21 mouse cellular contexts compared by ENCODE assay signal in the genomic region with DNA sequence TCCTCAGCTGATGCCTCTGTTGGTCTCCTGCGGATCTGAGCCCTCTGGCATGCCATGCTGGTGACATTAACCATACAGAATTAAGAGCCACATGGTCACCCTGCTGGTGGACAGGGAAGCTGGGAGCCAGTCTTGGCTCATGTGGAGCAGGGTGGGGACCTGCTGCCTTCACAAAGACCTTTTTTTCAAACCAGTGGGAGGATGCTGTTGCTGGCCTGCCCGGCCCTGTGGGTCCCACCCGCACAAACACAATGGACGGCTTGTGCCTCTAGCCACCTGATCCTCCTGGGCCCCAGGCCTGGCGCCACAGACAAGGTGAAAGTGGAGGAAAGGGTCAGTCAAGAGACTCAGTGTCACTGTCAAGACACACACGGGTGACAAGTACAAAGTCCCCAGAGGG.
DNase-seq lines count a peak whose midpoint lies in the region; ATAC-seq and TF ChIP-seq lines count a peak whose summit lies in the region.
"Had no signal": no experiment of that assay in that cellular context is flagged by ENCODE, and none has a peak within 500 bp of the region (broad histone marks: within the 10 kb centered on the region; RNA-seq: fewer than 3 reads in every experiment).

No protein-coding gene starts in this region.

- TF ChIP-seq EP300 in lung, postnatal 0 days (IDR thresholded peaks at IDR 0.05), result no peak

- peaks cover 7% of the 10 kb centered on the region for H3K4me1 ChIP-seq in heart, embryonic 11.5 days (ENCODE audit: control insufficient read depth, insufficient read depth, low read length)
- H3K4me1 ChIP-seq in lung, postnatal 0 days (ENCODE audit: insufficient read depth, low read depth, low read length), result peaks cover 10% of the 10 kb centered on the region
- no peaks in the 10 kb centered on the region for H3K4me1 ChIP-seq in lung, adult 2 months (ENCODE audit: control insufficient read depth, insufficient read depth, low read length)
- no peaks in the 10 kb centered on the region for H3K4me1 ChIP-seq in forebrain, embryonic 14.5 days (ENCODE audit: control insufficient read depth, insufficient read depth, low read length)
- H3K4me1 ChIP-seq: liver, embryonic 15.5 days had no signal

- TF ChIP-seq CTCF in lung, postnatal 0 days (IDR thresholded peaks at IDR 0.05), result peak; percentile 20; the same call in 1 of the 2 replicates
- TF ChIP-seq CTCF in lung, adult 2 months (IDR thresholded peaks at IDR 0.05; ENCODE audit: insufficient read depth, low read length), result no peak

- no peak overlapping the region for H3K9ac ChIP-seq in heart, embryonic 11.5 days (ENCODE audit: low read depth, low read length)
- H3K9ac ChIP-seq in lung, postnatal 0 days (replicated peaks; ENCODE audit: low read depth), result no peak overlapping the region
- no peak overlapping the region for H3K9ac ChIP-seq in forebrain, embryonic 14.5 days (ENCODE audit: low read length)
- H3K9ac ChIP-seq: heart, embryonic 15.5 days; hindbrain, embryonic 13.5 days; limb, embryonic 15.5 days; liver, embryonic 15.5 days; midbrain, embryonic 13.5 days had no signal

- 80% methylated on average over 6 of the region's 6 CpGs for WGBS in heart, embryonic 11.5 days (ENCODE audit: insufficient replicate concordance)
- WGBS in lung, postnatal 0 days, result 68% methylated on average over 6 of the region's 6 CpGs
- WGBS in lung, adult 2 months, result 63% methylated on average over 6 of the region's 6 CpGs
- WGBS in forebrain, embryonic 14.5 days, result 88% methylated on average over 6 of the region's 6 CpGs

- ATAC-seq in heart, embryonic 11.5 days (replicated peaks; ENCODE audit: insufficient number of reproducible peaks, low FRiP score, low TSS enrichment), result no peak
- peak; percentile 32; the same call in 1 of the 2 replicates for ATAC-seq in lung, postnatal 0 days
- ATAC-seq in forebrain, embryonic 14.5 days, result no peak
- no peak for ATAC-seq in frontal cortex, adult (ENCODE audit: low TSS enrichment)
- ATAC-seq: forebrain, embryonic 16.5 days; inflammation-experienced regulatory T-cells, adult 6 months; midbrain, embryonic 13.5 days had no signal

- H3K36me3 ChIP-seq in heart, embryonic 11.5 days (ENCODE audit: control insufficient read depth, insufficient read depth, low read length), result no peaks in the 10 kb centered on the region
- no peaks in the 10 kb centered on the region for H3K36me3 ChIP-seq in lung, postnatal 0 days (ENCODE audit: insufficient read depth, low read length)
- no peaks in the 10 kb centered on the region for H3K36me3 ChIP-seq in forebrain, embryonic 14.5 days (ENCODE audit: control insufficient read depth, insufficient read depth, low read length)
- H3K36me3 ChIP-seq: heart, embryonic 15.5 days; hindbrain, embryonic 13.5 days; limb, embryonic 15.5 days; liver, embryonic 15.5 days; midbrain, embryonic 13.5 days had no signal

- no peaks in the 10 kb centered on the region for H3K9me3 ChIP-seq in heart, embryonic 11.5 days (replicated peaks; ENCODE audit: control insufficient read depth, low read length)
- no peaks in the 10 kb centered on the region for H3K9me3 ChIP-seq in lung, postnatal 0 days (ENCODE audit: low read length)
- no peaks in the 10 kb centered on the region for H3K9me3 ChIP-seq in forebrain, embryonic 14.5 days (replicated peaks; ENCODE audit: control insufficient read depth, low read length)
- H3K9me3 ChIP-seq: heart, embryonic 15.5 days; hindbrain, embryonic 13.5 days; limb, embryonic 15.5 days; liver, embryonic 15.5 days; midbrain, embryonic 13.5 days had no signal

- no peak for TF ChIP-seq POLR2A in lung, adult 2 months (IDR thresholded peaks at IDR 0.05; ENCODE audit: borderline replicate concordance, extremely low read depth, low read depth, low read length)

- no peak overlapping the region for H3K4me3 ChIP-seq in heart, embryonic 11.5 days (ENCODE audit: low read depth, low read length)
- no peak overlapping the region for H3K4me3 ChIP-seq in lung, postnatal 0 days (ENCODE audit: low read depth, low read length)
- no peak overlapping the region for H3K4me3 ChIP-seq in lung, adult 2 months (replicated peaks; ENCODE audit: extremely low read depth, low read depth, low read length)
- no peak overlapping the region for H3K4me3 ChIP-seq in forebrain, embryonic 14.5 days (ENCODE audit: low read depth, low read length)
- H3K4me3 ChIP-seq: heart, embryonic 15.5 days; hindbrain, embryonic 13.5 days; limb, embryonic 15.5 days; liver, embryonic 15.5 days; megakaryocyte, embryonic 14.5 days; midbrain, embryonic 13.5 days had no signal

- DNase-seq in heart, adult 9 months (ENCODE audit: low spot score in 2 of 2), result peak; percentile 26 to 53
- DNase-seq in lung, postnatal 0 days (ENCODE audit: low spot score), result no peak
- no peak for DNase-seq in lung, adult 2 months
- DNase-seq in R1 (ENCODE audit: low read depth, low spot score), result peak; percentile 2
- no peak for DNase-seq in forebrain, embryonic 14.5 days (ENCODE audit: low spot score)
- DNase-seq: adrenal gland, postnatal 25 days; cerebellum, adult 9-10 months; gastrocnemius, postnatal 36 days; kidney, adult 18-20 months; kidney, postnatal 4 days; right cerebral cortex, postnatal 14 days had no signal

- no peak overlapping the region for H3K27ac ChIP-seq in heart, embryonic 11.5 days (ENCODE audit: low read depth, low read length)
- no peak overlapping the region for H3K27ac ChIP-seq in lung, postnatal 0 days (ENCODE audit: low read length)
- H3K27ac ChIP-seq in forebrain, embryonic 14.5 days (ENCODE audit: low read depth, low read length), result no peak overlapping the region
- H3K27ac ChIP-seq: heart, embryonic 15.5 days; hindbrain, embryonic 13.5 days; limb, embryonic 15.5 days; liver, embryonic 15.5 days; midbrain, embryonic 13.5 days had no signal

- H3K27me3 ChIP-seq in heart, embryonic 11.5 days (ENCODE audit: control insufficient read depth, insufficient read depth, low read length), result no peaks in the 10 kb centered on the region
- no peaks in the 10 kb centered on the region for H3K27me3 ChIP-seq in lung, postnatal 0 days (replicated peaks; ENCODE audit: insufficient read depth, low read length)
- H3K27me3 ChIP-seq in forebrain, embryonic 14.5 days (replicated peaks; ENCODE audit: control insufficient read depth, insufficient read depth, low read length), result no peaks in the 10 kb centered on the region
- H3K27me3 ChIP-seq: heart, embryonic 15.5 days; hindbrain, embryonic 13.5 days; limb, embryonic 15.5 days; liver, embryonic 15.5 days; midbrain, embryonic 13.5 days had no signal

- no peak overlapping the region for H3K4me2 ChIP-seq in heart, embryonic 11.5 days
- no peak overlapping the region for H3K4me2 ChIP-seq in lung, postnatal 0 days (replicated peaks; ENCODE audit: low read depth, low read length)
- H3K4me2 ChIP-seq in forebrain, embryonic 14.5 days (ENCODE audit: low read length), result no peak overlapping the region
- H3K4me2 ChIP-seq: heart, embryonic 15.5 days; hindbrain, embryonic 13.5 days; limb, embryonic 15.5 days; liver, embryonic 15.5 days; midbrain, embryonic 13.5 days had no signal

Comparison
In these comparisons a context has a peak if more than half of its experiments do, and no peak if none do; other contexts are left out.
1. DNase-seq: peak in heart, adult 9 months (2 of 2) and R1 (single experiment); none in lung, postnatal 0 days (single experiment), lung, adult 2 months (single experiment) and forebrain, embryonic 14.5 days (single experiment).